Mouse (Mus musculus): ENCODE measurements at regions not wholly inside any gene's neighbourhood (a gene's known extent, or its start where the extent isn't known, plus 50 kb on each side); places are given as distances from the start of the nearest gene placed in this dataset.

DNA sequence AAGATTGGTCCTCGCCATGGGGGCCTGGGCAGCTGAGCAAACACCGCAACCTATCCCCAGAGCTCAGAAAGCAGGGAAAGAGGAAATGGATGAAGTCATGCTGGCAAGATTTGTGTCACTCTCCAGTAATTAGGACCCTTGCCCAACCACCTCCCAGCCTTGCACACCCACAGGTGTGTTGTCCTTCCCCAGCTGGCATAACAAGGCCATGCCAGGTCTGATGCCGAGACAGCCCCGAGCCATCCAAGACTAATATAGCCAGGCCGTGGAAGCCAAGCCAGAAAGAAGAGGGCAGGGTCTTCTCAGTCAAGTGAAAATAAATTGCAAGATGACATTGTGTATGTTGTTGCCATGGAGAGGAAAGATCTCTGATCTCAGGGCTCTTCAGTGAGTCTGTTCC is 164.3 kb downstream of the Snx19 start:
- Histone ChIP-seq H3K36me3 (replicated peaks) (no peaks in the 10 kb centered on the region), H3K9me3 (no peaks in the 10 kb centered on the region), H3K4me1 (peaks cover 12% of the 10 kb centered on the region), H3K4me3 (no peak overlapping the region), H3K27me3 (ENCODE audit: poor library complexity, severe bottlenecking) (no peaks in the 10 kb centered on the region), H3K27ac (no peak overlapping the region)
- DNase-seq (ENCODE audit: extremely low spot score, low spot score) = no peak
- WGBS = 86% methylated on average over 5 of the region's 5 CpGs

DNA sequence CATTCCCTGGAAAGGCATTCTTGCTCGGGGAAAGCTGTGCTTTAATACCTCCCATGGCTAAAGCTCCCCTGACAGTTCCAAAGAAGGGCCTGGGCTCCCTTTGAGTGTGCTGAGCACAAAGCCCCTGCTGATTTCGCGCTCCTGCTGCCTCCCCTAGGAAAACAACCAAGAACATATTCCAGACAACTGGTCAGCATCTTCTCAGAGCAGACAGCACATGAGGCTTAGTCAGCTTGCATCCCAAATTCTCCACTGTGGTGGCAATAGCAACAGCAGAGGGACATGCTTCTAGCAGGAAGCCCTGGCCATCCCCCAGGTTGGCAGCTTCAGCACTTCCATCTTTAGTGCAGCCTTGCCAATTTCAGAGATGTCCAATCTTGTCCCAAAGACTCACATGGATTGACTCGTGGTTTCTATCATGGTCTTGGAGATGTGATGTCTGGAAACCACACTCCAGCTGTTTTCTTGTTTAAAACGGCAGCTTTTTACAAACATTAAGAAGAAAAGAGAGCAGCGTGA is 163.8 kb downstream of the Snx19 start:
- Histone ChIP-seq H3K4me3 (no peak overlapping the region), H3K4me1 (peaks cover 12% of the 10 kb centered on the region), H3K27me3 (ENCODE audit: poor library complexity, severe bottlenecking) (no peaks in the 10 kb centered on the region), H3K27ac (0 out of 2 replicates have a peak overlapping the region, but pooled peaks have one; percentile 20), H3K9me3 (no peaks in the 10 kb centered on the region), H3K36me3 (replicated peaks) (no peaks in the 10 kb centered on the region)
- WGBS = 53% methylated on average over 6 of the region's 6 CpGs
- DNase-seq (ENCODE audit: extremely low spot score, low spot score) = no peak

GRCm38 (mm10) chr9:30581271-30581821 is 154.4 kb downstream of the Snx19 start:
- no peak for DNase-seq (ENCODE audit: extremely low spot score, low spot score)
- no peaks in the 10 kb centered on the region for H3K36me3 ChIP-seq (replicated peaks)
- WGBS = 93% methylated on average over 9 of the region's 9 CpGs

DNA sequence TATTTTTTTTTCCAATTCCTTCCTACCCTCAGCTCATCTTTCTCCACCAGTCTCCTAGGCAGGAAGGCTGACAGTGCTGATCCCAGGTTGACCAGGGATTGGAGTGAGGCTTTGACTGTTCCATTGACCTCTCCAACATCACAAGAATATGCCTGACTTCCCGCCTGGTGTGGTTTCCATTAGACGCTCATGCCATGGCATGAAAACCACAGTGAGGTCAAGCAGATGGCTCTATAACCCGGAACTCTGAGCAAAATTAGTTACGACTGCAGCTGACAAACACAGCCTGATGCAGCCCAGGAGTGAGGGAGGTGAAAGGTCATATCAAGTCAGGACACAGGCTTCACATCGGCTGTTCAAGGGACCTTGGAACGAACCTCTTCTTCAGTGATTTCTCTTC is 153.6 kb downstream of the Snx19 start:
- DNase-seq (ENCODE audit: extremely low spot score, low spot score) = no peak
- Histone ChIP-seq H3K9me3 (no peaks in the 10 kb centered on the region), H3K27ac (no peak overlapping the region), H3K4me1 (no peaks in the 10 kb centered on the region), H3K4me3 (no peak overlapping the region), H3K27me3 (ENCODE audit: poor library complexity, severe bottlenecking) (no peaks in the 10 kb centered on the region), H3K36me3 (replicated peaks) (no peaks in the 10 kb centered on the region)
- 63% methylated on average over 6 of the region's 6 CpGs for WGBS

More at GRCm38 (mm10) chr9:30581271-30581821, 154.4 kb downstream of the Snx19 start:
- Histone ChIP-seq H3K27me3 (ENCODE audit: poor library complexity, severe bottlenecking) (no peaks in the 10 kb centered on the region), H3K27ac (no peak overlapping the region), H3K4me1 (no peaks in the 10 kb centered on the region), H3K9me3 (no peaks in the 10 kb centered on the region), H3K4me3 (no peak overlapping the region)

DNA sequence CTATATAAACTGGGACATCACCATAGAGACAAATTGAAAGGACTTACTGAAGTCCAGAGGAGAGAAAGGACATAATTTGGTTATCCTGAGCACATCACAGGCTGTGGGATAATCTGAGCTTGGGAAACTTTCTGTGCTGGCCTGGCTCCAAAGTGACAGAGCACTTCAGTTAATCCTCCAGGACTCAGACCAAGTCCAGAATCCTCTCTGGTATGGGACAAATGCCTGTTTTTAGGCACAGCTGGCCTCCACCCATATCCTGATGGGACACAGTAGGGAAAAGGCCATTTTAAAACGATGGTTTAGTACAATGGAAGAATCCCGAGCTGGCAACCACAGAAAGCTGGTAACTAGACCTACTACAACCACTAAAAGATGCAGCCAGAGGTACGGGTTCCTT is 151.3 kb downstream of the Snx19 start:
- Histone ChIP-seq H3K4me3 (no peak overlapping the region), H3K27me3 (ENCODE audit: poor library complexity, severe bottlenecking) (no peaks in the 10 kb centered on the region; the same call in 1 of the 2 replicates), H3K36me3 (replicated peaks) (no peaks in the 10 kb centered on the region), H3K9me3 (no peaks in the 10 kb centered on the region), H3K27ac (no peak overlapping the region), H3K4me1 (peaks cover 10% of the 10 kb centered on the region)
- WGBS = 89% methylated on average over 3 of the region's 3 CpGs
- DNase-seq (ENCODE audit: extremely low spot score, low spot score) = no peak

DNA sequence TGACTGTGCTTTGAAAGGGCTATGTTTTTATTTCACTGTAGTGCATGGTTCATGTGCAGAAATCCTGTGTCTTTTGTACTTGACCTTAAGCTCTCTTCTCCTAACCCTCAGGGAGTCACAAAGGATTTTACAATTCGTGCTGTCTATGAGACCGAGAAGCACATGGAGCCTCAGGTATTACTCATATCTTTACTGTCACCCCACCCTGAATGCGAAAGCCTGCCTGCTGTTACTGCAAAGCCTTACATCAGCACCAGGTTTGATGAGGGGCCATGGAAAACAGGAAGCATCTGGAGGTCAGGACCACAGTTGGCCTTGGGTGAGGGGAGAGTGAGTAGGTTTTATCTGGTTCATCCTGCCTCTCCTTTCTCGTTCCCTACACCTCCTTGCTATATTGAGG is 150.3 kb downstream of the Snx19 start:
- H3K36me3 ChIP-seq (replicated peaks) = no peaks in the 10 kb centered on the region
- H3K9me3 ChIP-seq = no peaks in the 10 kb centered on the region
- H3K4me3 ChIP-seq = no peak overlapping the region
- peaks cover 18% of the 10 kb centered on the region for H3K4me1 ChIP-seq
- peaks cover 5% of the 10 kb centered on the region; the same call in 1 of the 2 replicates for H3K27me3 ChIP-seq (ENCODE audit: poor library complexity, severe bottlenecking)
- DNase-seq (ENCODE audit: extremely low spot score, low spot score) = no peak
- no peak overlapping the region for H3K27ac ChIP-seq
- WGBS = 83% methylated on average over 4 of the region's 4 CpGs

GRCm38 (mm10) chr9:30575531-30575930 is 148.6 kb downstream of the Snx19 start:
- Histone ChIP-seq H3K9me3 (no peaks in the 10 kb centered on the region), H3K36me3 (replicated peaks) (no peaks in the 10 kb centered on the region), H3K4me3 (no peak overlapping the region), H3K4me1 (peaks cover 30% of the 10 kb centered on the region), H3K27me3 (ENCODE audit: poor library complexity, severe bottlenecking) (peaks cover 11% of the 10 kb centered on the region; the same call in 1 of the 2 replicates), H3K27ac (no peak overlapping the region)
- WGBS = 64% methylated on average over 3 of the region's 3 CpGs
- no peak for DNase-seq (ENCODE audit: extremely low spot score, low spot score)

DNA sequence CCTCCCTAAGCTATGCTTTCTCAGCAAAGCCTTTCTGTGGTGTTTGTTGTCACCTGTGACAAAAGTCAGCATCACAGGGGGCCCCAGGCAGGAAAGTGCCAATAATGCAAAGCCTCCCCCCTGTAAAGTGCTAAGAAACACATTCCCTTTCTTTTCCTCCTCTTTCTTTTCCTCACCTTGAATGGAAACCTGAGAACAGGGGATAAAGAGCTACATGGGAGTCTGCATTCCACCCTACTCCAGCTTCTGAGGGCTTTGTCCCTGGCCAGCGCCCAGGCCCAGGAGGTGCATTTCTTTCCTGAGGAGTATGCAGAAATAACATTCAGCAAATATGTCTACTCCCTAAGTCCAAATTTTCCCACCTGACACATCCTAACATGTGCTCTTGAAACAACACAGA is 146.4 kb downstream of the Snx19 start:
- WGBS = 6% methylated on average over 1 of the region's 1 CpGs
- no peak for DNase-seq (ENCODE audit: extremely low spot score, low spot score)
- peak overlapping the region; percentile 44; the same call in 1 of the 2 replicates for H3K27ac ChIP-seq
- H3K36me3 ChIP-seq (replicated peaks) = no peaks in the 10 kb centered on the region
- H3K4me1 ChIP-seq = peaks cover 35% of the 10 kb centered on the region
- H3K4me3 ChIP-seq = no peak overlapping the region
- peaks cover 11% of the 10 kb centered on the region; the same call in 1 of the 2 replicates for H3K27me3 ChIP-seq (ENCODE audit: poor library complexity, severe bottlenecking)
- H3K9me3 ChIP-seq = no peaks in the 10 kb centered on the region

DNA sequence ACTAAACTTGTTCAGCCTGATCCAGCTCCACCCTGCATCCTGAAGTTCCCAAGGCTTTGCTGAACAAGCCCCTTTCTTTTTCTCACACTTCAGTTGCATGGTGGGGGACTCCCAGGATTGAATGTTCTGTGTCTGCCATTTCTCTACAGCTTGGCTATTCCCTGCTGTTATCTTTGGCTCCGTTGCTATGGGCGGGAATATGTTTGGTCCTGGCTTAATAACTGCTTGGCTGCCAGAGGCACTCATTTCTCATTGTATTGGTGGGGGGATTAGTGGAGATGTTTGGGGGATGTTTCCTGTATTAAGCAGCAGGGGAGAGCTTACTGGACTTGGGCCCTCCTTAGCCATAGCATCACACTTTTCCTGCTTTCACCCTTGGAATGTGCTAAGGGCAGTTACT is 144.1 kb downstream of the Snx19 start:
- DNase-seq (ENCODE audit: extremely low spot score, low spot score) = peak; percentile 43
- H3K4me3 ChIP-seq = no peak overlapping the region
- peaks cover 11% of the 10 kb centered on the region; the same call in 1 of the 2 replicates for H3K27me3 ChIP-seq (ENCODE audit: poor library complexity, severe bottlenecking)
- H3K36me3 ChIP-seq (replicated peaks) = no peaks in the 10 kb centered on the region
- H3K27ac ChIP-seq = peak overlapping the region; percentile 40
- H3K4me1 ChIP-seq = peaks cover 35% of the 10 kb centered on the region
- H3K9me3 ChIP-seq = 0 out of 2 replicates have a peak, but pooled peaks cover 3% of the 10 kb centered on the region
- WGBS = 13% methylated on average over 2 of the region's 2 CpGs

DNA sequence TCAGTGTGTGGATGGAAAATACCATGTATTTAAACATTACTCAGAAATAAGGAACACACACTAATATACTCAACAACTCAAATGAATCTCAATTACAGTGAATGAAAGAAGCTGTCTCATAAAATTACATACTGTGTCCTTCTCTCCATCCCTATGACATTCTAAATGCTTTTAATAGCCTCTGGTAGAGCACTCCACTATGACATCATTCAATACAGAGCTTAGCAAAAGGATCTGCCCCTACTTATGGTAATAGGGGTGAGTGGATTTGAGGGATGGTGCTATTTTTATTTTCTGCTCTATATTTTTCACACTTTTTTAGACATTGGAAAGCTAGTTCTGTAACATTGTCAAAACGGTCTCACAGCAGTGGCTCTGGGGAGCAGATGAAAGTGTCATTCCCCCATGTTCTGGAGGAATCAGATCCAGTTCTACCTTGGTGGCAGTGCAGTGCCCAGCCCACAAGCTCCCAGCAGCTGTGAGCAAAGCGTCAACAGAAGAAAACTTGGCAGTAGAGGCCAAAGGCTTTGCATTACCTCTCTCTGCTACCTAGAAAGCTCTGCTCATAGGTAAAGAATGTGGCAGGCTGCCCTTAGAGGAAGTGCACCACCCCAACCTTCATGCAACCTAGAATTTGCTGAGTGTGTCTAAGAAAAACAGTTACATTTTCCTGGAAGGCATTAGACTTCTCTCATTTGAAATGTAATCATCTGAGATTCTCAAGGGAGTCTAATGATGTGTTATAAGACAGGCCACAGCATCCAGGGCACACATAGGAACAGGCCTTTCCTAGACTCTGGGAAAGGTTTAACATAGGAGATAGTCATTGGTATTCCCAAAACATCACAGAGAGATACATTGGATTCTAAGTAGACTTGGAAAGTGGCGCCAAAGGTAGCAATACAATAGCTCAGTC is 138.1 kb downstream of the Snx19 start:
- 0 out of 2 replicates have a peak, but pooled peaks cover 3% of the 10 kb centered on the region for H3K9me3 ChIP-seq

DNA sequence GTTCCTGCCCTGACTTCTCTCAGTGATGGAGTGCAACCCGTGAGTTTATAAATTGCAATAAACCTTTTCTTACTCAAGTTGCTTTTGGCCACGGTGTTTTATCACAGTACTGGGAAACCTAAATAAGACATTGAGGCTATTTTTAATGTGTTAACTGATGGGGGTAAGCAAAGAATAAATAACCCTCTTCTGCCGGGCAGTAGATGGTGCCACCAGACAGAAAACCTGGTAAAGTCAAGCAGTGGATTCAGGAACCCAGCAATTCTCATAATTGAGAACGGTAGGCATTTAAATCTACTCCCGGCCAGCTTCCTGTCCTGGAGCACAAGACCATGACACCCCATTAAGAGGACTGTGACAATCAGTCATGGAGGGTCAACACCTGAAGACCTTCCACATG is 136.5 kb downstream of the Snx19 start:
- H3K27ac ChIP-seq = no peak overlapping the region
- 88% methylated on average over 5 of the region's 5 CpGs for WGBS
- no peak for DNase-seq (ENCODE audit: extremely low spot score, low spot score)

More for the DNA sequence above, 138.1 kb downstream of the Snx19 start:
- Histone ChIP-seq H3K27ac (no peak overlapping the region), H3K4me1 (no peaks in the 10 kb centered on the region; the same call in 1 of the 2 replicates), H3K36me3 (replicated peaks) (no peaks in the 10 kb centered on the region), H3K27me3 (ENCODE audit: poor library complexity, severe bottlenecking) (no peaks in the 10 kb centered on the region), H3K4me3 (no peak overlapping the region)
- WGBS = 93% methylated on average over 3 of the region's 3 CpGs
- DNase-seq (ENCODE audit: extremely low spot score, low spot score) = no peak

DNA sequence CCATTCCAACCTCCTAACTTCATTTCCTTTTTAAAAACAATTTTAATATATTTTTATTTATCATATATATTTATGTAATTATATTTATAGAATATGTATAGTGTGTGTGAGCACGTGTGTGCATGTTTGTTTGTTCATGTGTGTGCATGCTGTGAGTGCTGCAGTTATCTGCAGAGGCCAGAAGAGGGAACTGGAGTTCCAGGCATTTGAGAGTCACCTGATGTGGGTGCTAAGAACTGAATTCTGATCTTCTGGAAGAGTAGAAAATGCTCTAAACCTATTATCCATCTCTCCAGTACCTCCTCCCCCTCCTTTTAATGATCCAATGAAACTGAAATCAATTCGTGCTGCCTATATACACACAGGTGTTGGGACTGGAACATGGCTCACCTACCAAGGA is 128.0 kb downstream of the Snx19 start:
- Histone ChIP-seq H3K4me3 (no peak overlapping the region), H3K27me3 (ENCODE audit: poor library complexity, severe bottlenecking) (no peaks in the 10 kb centered on the region), H3K36me3 (replicated peaks) (no peaks in the 10 kb centered on the region), H3K27ac (no peak overlapping the region), H3K4me1 (no peaks in the 10 kb centered on the region), H3K9me3 (no peaks in the 10 kb centered on the region)
- 86% methylated on average over 2 of the region's 2 CpGs for WGBS
- no peak for DNase-seq (ENCODE audit: extremely low spot score, low spot score)

More for the DNA sequence above, 136.5 kb downstream of the Snx19 start:
- Histone ChIP-seq H3K27me3 (ENCODE audit: poor library complexity, severe bottlenecking) (no peaks in the 10 kb centered on the region), H3K36me3 (replicated peaks) (no peaks in the 10 kb centered on the region), H3K9me3 (0 out of 2 replicates have a peak, but pooled peaks cover 3% of the 10 kb centered on the region), H3K4me1 (no peaks in the 10 kb centered on the region), H3K4me3 (no peak overlapping the region)

- DNase-seq (ENCODE audit: extremely low spot score, low spot score) = no peak
- no peak overlapping the region for H3K27ac ChIP-seq
- no peak overlapping the region for H3K4me3 ChIP-seq
- WGBS = 95% methylated on average over 8 of the region's 8 CpGs
- H3K27me3 ChIP-seq (ENCODE audit: poor library complexity, severe bottlenecking) = no peaks in the 10 kb centered on the region
- no peaks in the 10 kb centered on the region for H3K4me1 ChIP-seq
- H3K9me3 ChIP-seq = no peaks in the 10 kb centered on the region
- no peaks in the 10 kb centered on the region for H3K36me3 ChIP-seq (replicated peaks)
Measured at GRCm38 (mm10) chr9:30552721-30553120, 125.8 kb downstream of the Snx19 start.

Data from forebrain, embryonic 10.5 days (tissue).